Mouse (Mus musculus): ENCODE results near the gene Ces1g. TPM values are rescaled to one million over a fixed set of nuclear protein-coding genes. Genes with fewer than 3 reads are reported as not detected.

Ces1g gene
- 0.08 and 0.15 TPM in 2 replicates for polyA plus RNA-seq (2015; fragmentation: Nextera tagmentation; extraction: Ambion mirVana)

- Histone ChIP-seq H3K4me1 (replicated peaks) (no peaks in the 10 kb centered on the region), H3K36me3 (no peaks in the 10 kb centered on the region), H3K9ac (no peak within 1 kb of the TSS), H3K4me3 (replicated peaks) (no peak within 1 kb of the TSS), H3K27me3 (replicated peaks) (no peaks in the 10 kb centered on the region), H3K4me2 (replicated peaks) (no peak within 1 kb of the TSS), H3K9me3 (no peaks in the 10 kb centered on the region), H3K27ac (no peak within 1 kb of the TSS)
- WGBS = 19% methylated on average over 3 of the region's 3 CpGs
- ATAC-seq = no peak
Measured at GRCm38 (mm10) chr8:93337207-93337606, at the start of gene Ces1g. TSS of gene Ces1g (minus strand) at chr8:93337308.

GRCm38 (mm10) chr8:93379625-93380024, 42.5 kb upstream of the Ces1g start, which contains the start of gene Ces1h:
TSS of gene Ces1h (minus strand) at chr8:93379725.
- H3K9me3 ChIP-seq = no peaks in the 10 kb centered on the region
- H3K4me2 ChIP-seq (replicated peaks) = no peak within 1 kb of the TSS
- no peaks in the 10 kb centered on the region for H3K27me3 ChIP-seq (replicated peaks)
- H3K4me1 ChIP-seq (replicated peaks) = no peaks in the 10 kb centered on the region
- no peaks in the 10 kb centered on the region for H3K36me3 ChIP-seq
- H3K27ac ChIP-seq = no peak within 1 kb of the TSS
- WGBS = 83% methylated on average over 4 of the region's 4 CpGs
- no peak within 1 kb of the TSS for H3K9ac ChIP-seq
- H3K4me3 ChIP-seq (replicated peaks) = no peak within 1 kb of the TSS
- no peak for ATAC-seq

GRCm38 (mm10) chr8:93369481-93369880, 32.4 kb upstream of the Ces1g start:
- H3K9ac ChIP-seq = no peak overlapping the region
- H3K27me3 ChIP-seq (replicated peaks) = no peaks in the 10 kb centered on the region
- H3K4me3 ChIP-seq (replicated peaks) = no peak overlapping the region
- no peak for ATAC-seq
- H3K27ac ChIP-seq = no peak overlapping the region
- H3K9me3 ChIP-seq = no peaks in the 10 kb centered on the region
- no peak overlapping the region for H3K4me2 ChIP-seq (replicated peaks)
- H3K36me3 ChIP-seq = no peaks in the 10 kb centered on the region
- 30% methylated on average over 2 of the region's 2 CpGs for WGBS
- no peaks in the 10 kb centered on the region for H3K4me1 ChIP-seq (replicated peaks)

- H3K36me3 ChIP-seq = no peaks in the 10 kb centered on the region
- no peak overlapping the region for H3K27ac ChIP-seq
- no peak overlapping the region for H3K4me2 ChIP-seq (replicated peaks)
- no peak overlapping the region for H3K9ac ChIP-seq
- no peaks in the 10 kb centered on the region for H3K9me3 ChIP-seq
- H3K4me3 ChIP-seq (replicated peaks) = no peak overlapping the region
- no peak for ATAC-seq
- no peaks in the 10 kb centered on the region for H3K4me1 ChIP-seq (replicated peaks)
- no peaks in the 10 kb centered on the region for H3K27me3 ChIP-seq (replicated peaks)
Measured at GRCm38 (mm10) chr8:93360113-93360512, 23.0 kb upstream of the Ces1g start.

- no peak overlapping the region for H3K27ac ChIP-seq
Measured at GRCm38 (mm10) chr8:93339531-93339930, 2.4 kb upstream of the Ces1g start.

GRCm38 (mm10) chr8:93332703-93333102, 4.4 kb downstream of the Ces1g start:
- 65% methylated on average over 1 of the region's 1 CpGs for WGBS
- no peaks in the 10 kb centered on the region for H3K36me3 ChIP-seq
- no peaks in the 10 kb centered on the region for H3K27me3 ChIP-seq (replicated peaks)
- no peak overlapping the region for H3K9ac ChIP-seq
- no peaks in the 10 kb centered on the region for H3K9me3 ChIP-seq
- no peak overlapping the region for H3K4me3 ChIP-seq (replicated peaks)
- no peak overlapping the region for H3K27ac ChIP-seq
- H3K4me2 ChIP-seq (replicated peaks) = no peak overlapping the region
- H3K4me1 ChIP-seq (replicated peaks) = no peaks in the 10 kb centered on the region
- peak; percentile 91 for ATAC-seq

More at GRCm38 (mm10) chr8:93339531-93339930, 2.4 kb upstream of the Ces1g start:
- H3K9me3 ChIP-seq = no peaks in the 10 kb centered on the region
- no peak overlapping the region for H3K4me2 ChIP-seq (replicated peaks)
- H3K9ac ChIP-seq = no peak overlapping the region
- no peaks in the 10 kb centered on the region for H3K36me3 ChIP-seq
- H3K27me3 ChIP-seq (replicated peaks) = no peaks in the 10 kb centered on the region
- 86% methylated on average over 2 of the region's 2 CpGs for WGBS
- H3K4me1 ChIP-seq (replicated peaks) = no peaks in the 10 kb centered on the region
- no peak for ATAC-seq
- H3K4me3 ChIP-seq (replicated peaks) = no peak overlapping the region

- no peak for ATAC-seq
- Histone ChIP-seq H3K36me3 (no peaks in the 10 kb centered on the region), H3K27me3 (replicated peaks) (no peaks in the 10 kb centered on the region), H3K4me3 (replicated peaks) (no peak overlapping the region), H3K4me2 (replicated peaks) (no peak overlapping the region), H3K9ac (no peak overlapping the region), H3K4me1 (replicated peaks) (no peaks in the 10 kb centered on the region), H3K27ac (no peak overlapping the region), H3K9me3 (no peaks in the 10 kb centered on the region)
- 93% methylated on average over 2 of the region's 2 CpGs for WGBS
Measured at GRCm38 (mm10) chr8:93331151-93331550, 6.0 kb downstream of the Ces1g start.

- H3K36me3 ChIP-seq = no peaks in the 10 kb centered on the region
- no peak overlapping the region for H3K27ac ChIP-seq
- H3K27me3 ChIP-seq (replicated peaks) = no peaks in the 10 kb centered on the region
- H3K9ac ChIP-seq = no peak overlapping the region
- H3K4me1 ChIP-seq (replicated peaks) = no peaks in the 10 kb centered on the region
- H3K4me2 ChIP-seq (replicated peaks) = no peak overlapping the region
- peak; percentile 74 for ATAC-seq
- 53% methylated on average over 2 of the region's 2 CpGs for WGBS
- H3K4me3 ChIP-seq (replicated peaks) = no peak overlapping the region
- H3K9me3 ChIP-seq = no peaks in the 10 kb centered on the region
Measured at GRCm38 (mm10) chr8:93325123-93325522, 12.0 kb downstream of the Ces1g start.

GRCm38 (mm10) chr8:93317031-93317430, 20.1 kb downstream of the Ces1g start:
- Histone ChIP-seq H3K4me1 (replicated peaks) (no peaks in the 10 kb centered on the region), H3K27ac (no peak overlapping the region), H3K4me3 (replicated peaks) (no peak overlapping the region), H3K9me3 (no peaks in the 10 kb centered on the region), H3K36me3 (no peaks in the 10 kb centered on the region), H3K27me3 (replicated peaks) (no peaks in the 10 kb centered on the region), H3K9ac (no peak overlapping the region), H3K4me2 (replicated peaks) (no peak overlapping the region)
- no peak for ATAC-seq
- WGBS = 82% methylated on average over 2 of the region's 2 CpGs

- no peaks in the 10 kb centered on the region for H3K4me1 ChIP-seq (replicated peaks)
- H3K4me2 ChIP-seq (replicated peaks) = no peak overlapping the region
- no peak overlapping the region for H3K9ac ChIP-seq
- WGBS = 85% methylated on average over 2 of the region's 2 CpGs
- H3K4me3 ChIP-seq (replicated peaks) = no peak overlapping the region
- no peaks in the 10 kb centered on the region for H3K27me3 ChIP-seq (replicated peaks)
- no peak for ATAC-seq
- no peaks in the 10 kb centered on the region for H3K9me3 ChIP-seq
- H3K27ac ChIP-seq = no peak overlapping the region
- no peaks in the 10 kb centered on the region for H3K36me3 ChIP-seq
Measured at GRCm38 (mm10) chr8:93315557-93315956, 21.6 kb downstream of the Ces1g start.

- Histone ChIP-seq H3K4me2 (replicated peaks) (no peak overlapping the region), H3K9me3 (no peaks in the 10 kb centered on the region), H3K27me3 (replicated peaks) (no peaks in the 10 kb centered on the region), H3K27ac (no peak overlapping the region), H3K36me3 (no peaks in the 10 kb centered on the region), H3K4me3 (replicated peaks) (no peak overlapping the region), H3K9ac (no peak overlapping the region), H3K4me1 (replicated peaks) (no peaks in the 10 kb centered on the region)
- WGBS = 82% methylated on average over 2 of the region's 2 CpGs
- no peak for ATAC-seq
Measured at GRCm38 (mm10) chr8:93283896-93284295, 53.2 kb downstream of the Ces1g start.

GRCm38 (mm10) chr8:93282349-93282748, 54.8 kb downstream of the Ces1g start:
- 83% methylated on average over 3 of the region's 3 CpGs for WGBS
- Histone ChIP-seq H3K4me3 (replicated peaks) (no peak overlapping the region), H3K4me2 (replicated peaks) (no peak overlapping the region), H3K27ac (no peak overlapping the region), H3K27me3 (replicated peaks) (no peaks in the 10 kb centered on the region), H3K36me3 (no peaks in the 10 kb centered on the region), H3K4me1 (replicated peaks) (no peaks in the 10 kb centered on the region), H3K9ac (no peak overlapping the region), H3K9me3 (no peaks in the 10 kb centered on the region)
- ATAC-seq = no peak

- H3K27ac ChIP-seq = no peak within 1 kb of the TSS
- no peaks in the 10 kb centered on the region for H3K27me3 ChIP-seq (replicated peaks)
- H3K9ac ChIP-seq = no peak within 1 kb of the TSS
- H3K4me1 ChIP-seq (replicated peaks) = no peaks in the 10 kb centered on the region
- H3K36me3 ChIP-seq = no peaks in the 10 kb centered on the region
- no peak within 1 kb of the TSS for H3K4me2 ChIP-seq (replicated peaks)
- WGBS = 82% methylated on average over 1 of the region's 1 CpGs
- ATAC-seq = no peak
- no peaks in the 10 kb centered on the region for H3K9me3 ChIP-seq
- no peak within 1 kb of the TSS for H3K4me3 ChIP-seq (replicated peaks)
Measured at GRCm38 (mm10) chr8:93279556-93279955, 57.6 kb downstream of the Ces1g start, which contains the start of gene Ces1f. TSS of gene Ces1f (minus strand) at chr8:93279747.

All from intestine, embryonic 15.5 days (tissue).